Mouse (Mus musculus) spleen, postnatal 4 days (tissue): ENCODE data around the gene Tmbim7.
A peak's percentile ranks its signal among the peaks of the same experiment; 100 is the strongest.
"Not testable (repeated sequence)": the region's sequence is repeated elsewhere in the genome, so short reads cannot be mapped to it uniquely, and the experiment has no call there.

ENCODE experiments used
- DNase-seq, 2 experiments: peaks; one replicate each; pipeline ENCODE4 v3.0.0; 2022; ENCODE audit warnings: low spot score in 2 of 2

Gene Tmbim7

DNA sequence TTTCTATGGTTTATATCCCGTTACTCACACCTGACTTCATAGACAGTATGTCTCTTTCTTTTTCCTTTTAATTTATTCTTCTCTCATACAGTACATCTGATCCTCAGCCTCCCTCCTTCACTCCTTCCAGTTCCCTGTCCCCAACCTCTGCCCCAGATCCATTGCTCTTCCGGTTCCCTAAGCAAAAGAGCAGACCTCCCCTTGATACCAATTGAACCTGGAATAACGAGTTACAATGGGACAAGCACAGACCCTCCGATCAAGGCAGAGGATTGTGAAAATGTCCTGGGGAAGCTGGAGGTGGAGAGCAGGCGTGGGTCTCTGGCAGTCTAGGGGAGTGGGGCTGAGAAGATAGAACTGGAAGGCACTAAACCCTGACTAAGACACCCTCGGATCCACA is at the start of gene Tmbim7:
Gene Tmbim7 (plus strand): TSS at position 301 of the 400 bp plus-strand sequence.
- DNase-seq = no peak

DNA sequence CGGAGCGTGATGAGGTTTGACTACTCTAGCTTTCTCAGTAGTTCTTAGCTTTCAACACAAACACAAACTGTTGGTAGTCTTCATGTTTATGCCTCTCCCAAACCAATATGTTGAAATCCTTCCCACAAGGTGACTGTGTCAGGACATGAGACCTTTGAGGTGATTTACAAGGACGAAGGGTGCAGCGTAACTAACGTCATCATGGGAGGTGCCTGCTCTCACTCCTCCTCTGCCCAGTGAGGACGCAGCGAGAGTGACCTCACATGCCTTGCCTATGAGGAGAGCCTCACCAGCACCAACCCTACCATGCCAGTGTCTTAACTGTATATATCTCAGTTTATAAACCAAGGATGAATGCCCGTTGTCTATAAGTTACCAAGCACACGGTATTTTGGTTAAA is 43.9 kb upstream of the Tmbim7 start:
- DNase-seq = no peak

DNA sequence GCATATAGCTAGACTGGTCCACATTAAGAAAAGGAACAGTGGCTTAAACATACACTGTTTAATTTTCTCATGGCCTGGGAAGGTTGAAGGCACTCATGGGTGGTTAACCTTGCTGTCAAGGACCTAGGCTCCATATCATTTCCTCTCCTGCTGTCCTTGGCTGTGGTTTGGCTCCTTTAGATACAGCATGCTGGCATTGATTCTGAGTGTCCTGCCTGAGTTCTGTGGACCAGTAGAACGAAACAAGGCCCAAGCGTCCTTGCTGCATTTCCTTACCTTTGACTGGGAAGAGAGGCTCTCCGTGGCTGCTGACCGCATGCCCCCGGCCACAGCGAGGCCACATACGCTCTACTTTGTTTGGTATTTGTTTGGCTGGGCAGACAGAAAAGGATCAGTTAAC is 41.7 kb upstream of the Tmbim7 start:
- no peak for DNase-seq

DNA sequence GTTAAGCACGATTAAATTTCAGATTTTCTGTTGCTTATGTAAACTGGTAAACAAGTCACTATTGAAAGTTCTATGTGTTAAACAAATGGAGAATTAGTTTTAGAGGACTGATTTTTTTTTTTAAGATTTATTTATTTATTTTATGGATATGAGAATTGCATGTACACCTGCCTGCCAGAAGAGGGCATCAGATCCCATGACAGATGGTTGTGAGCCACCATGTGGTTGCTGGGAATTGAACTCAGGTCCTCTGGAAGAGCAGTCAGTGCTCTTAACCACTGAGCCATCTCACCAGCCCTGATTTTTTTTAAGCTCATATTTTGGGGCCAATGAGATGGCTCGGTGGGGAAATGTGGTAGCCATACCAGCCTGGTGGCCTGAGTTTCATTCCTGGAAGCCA is 39.1 kb upstream of the Tmbim7 start:
- not testable (repeated sequence) for DNase-seq

DNA sequence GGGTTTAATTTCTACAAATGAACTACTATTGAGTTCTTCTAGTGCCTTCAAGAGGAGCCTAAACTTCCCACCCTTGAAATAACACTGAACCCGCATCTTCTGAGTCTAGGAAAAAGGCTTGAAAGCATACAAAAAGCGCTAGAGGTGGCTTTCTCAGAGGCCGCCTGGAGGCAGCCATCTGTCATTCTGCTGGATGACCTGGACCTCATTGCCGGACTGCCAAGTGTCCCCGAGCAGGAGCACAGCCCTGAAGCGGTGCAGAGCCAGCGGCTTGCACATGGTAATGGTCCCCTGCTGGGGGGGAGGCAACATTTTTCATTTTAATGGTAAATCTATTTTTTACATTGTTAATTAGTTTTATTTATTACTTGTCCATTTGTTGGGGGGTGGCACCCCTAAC is 30.5 kb upstream of the Tmbim7 start:
- DNase-seq = no peak

DNA sequence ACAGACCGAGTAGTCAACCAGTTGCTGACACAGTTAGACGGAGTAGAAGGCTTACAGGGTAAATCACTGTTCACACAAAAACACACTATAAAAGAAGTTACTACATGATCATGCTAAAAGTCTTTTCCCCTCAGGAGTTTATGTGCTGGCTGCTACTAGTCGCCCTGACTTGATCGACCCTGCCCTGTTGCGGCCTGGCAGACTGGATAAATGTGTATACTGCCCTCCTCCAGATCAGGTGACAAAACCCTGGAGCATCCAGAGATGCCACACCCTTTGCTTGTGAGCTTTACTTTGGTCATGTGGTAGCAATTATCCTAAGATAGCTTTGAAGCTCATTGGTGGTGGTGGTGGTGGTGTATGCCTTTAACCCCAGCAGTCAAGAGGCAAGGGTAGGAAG is 20.9 kb upstream of the Tmbim7 start:
- no peak for DNase-seq

DNA sequence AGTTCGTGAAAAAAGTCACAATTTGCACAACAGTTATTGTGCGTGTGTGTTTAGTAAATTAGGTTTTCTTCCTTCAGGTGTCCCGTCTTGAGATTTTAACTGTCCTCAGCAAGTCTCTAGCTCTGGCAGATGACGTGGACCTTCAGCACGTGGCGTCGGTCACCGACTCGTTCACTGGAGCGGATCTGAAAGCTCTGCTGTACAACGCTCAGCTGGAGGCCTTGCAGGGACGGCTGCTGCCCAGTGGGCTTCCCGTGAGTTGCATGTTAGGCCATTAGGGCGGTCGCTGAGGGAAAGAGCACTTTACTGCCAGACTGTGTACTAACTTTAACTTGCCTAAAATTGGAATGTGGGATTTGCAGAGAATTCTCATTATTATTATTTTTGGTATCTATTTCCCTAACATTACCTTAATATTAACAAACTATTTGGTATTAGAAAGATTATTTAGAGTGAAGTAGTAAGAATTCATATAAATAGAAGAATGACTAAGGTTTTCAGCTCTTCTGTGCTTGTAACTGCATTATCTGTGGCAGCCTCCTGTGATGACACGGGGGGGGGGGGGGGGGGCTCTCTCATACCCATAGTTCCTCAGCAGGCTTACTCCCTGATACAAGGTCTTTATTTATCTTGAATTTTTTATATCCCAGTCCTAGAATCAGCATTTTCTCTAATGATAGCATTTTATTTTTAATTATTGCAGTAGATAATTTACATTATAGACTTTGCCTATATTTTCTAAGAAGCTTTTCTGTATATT is 19.3 kb upstream of the Tmbim7 start:
- no peak for DNase-seq

DNA sequence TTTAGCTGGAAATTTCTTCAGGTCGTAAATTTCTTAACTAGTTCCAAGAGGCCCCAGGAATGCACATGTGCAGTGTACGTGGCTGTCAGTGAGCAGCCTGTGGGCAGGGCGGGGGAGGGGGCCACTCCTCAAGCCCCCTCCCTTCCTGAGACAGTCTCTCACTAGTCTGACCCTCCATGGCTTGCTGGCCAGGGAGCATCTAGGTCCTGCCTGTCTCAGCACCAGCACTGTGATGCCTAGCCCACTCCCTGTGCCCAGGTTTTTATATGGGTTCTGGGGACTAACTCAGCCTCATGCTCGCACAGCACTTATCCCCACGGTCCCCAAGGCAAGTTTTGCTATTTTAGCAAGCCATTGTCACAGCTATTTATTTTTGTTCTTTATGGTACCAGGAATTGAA is 18.7 kb upstream of the Tmbim7 start:
- DNase-seq = no peak

DNA sequence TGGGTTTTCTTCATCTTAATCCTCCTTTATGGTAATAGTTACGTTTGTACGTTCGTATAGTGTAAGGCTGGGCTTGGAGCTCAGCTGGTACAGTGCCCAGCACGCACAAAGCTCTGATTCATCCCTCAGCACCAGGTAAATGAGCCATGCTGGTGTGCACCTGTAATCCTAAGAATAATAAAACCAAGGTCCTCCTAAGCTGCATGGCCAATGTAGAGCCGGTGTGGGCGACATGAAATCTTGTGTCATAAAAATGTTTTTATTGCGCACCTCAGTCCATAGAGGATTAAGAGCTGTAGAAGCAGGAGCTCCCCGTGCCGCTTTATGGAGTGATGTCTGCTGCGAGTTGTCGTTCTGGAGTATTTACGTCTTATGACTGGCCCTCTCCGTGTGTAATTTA is 17.7 kb upstream of the Tmbim7 start:
- DNase-seq = no peak

DNA sequence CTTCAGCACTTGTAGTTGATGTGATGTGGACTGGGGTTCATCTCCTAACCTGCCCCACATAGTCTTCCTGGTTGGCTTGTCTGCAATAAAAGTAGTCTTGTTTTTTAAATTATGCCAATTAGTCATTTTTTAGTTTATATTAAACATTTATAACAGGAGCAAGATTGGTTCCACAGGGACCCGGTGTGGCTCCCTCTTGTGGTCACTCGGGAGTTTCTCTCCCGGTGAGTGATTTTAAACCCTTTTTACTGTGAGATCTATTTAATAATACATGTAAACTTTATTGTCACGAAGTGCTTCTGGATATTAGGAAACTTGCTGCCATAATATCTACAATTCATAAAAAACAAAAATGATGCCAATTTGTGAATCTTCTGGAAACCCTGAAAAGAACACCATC is 17.0 kb upstream of the Tmbim7 start:
- DNase-seq = no peak

DNA sequence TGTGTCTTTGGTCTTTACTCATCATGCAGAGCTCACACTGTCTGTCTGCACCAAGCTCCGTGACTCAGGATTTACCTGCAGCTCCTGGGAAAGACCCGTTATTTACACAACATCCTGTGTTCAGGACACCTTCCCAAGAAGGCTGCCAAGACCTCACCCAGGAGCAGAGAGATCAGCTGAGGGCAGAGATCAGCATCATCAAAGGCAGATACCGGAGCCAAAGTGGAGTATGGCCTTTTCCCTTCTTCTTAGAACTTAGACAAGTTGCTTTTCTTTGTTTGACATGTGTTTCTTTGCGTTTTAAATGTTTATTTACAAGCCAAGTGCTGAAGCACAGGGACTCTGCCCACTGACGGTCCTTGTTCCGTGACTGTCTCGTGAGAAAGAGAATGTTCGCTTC is 15.7 kb upstream of the Tmbim7 start:
- no peak for DNase-seq

DNA sequence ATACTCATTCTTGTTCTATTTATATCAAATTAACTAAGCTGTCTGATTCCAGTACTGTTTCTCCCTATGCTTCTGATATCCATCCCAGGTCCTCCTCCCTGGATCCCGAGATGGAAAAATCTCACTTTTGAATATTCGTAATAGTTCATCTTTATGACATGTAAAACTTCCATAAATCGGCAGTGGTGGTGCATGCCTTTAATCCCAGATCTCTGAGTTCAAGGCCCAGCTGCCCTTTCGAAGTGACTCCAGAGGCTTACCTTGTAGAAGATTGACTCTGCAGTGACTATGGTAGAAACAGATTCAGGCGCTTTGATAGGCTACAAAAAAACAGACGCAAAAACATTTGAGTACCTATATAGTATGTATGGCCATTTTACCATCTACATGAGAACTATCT is 6.4 kb upstream of the Tmbim7 start:
- no peak for DNase-seq

DNA sequence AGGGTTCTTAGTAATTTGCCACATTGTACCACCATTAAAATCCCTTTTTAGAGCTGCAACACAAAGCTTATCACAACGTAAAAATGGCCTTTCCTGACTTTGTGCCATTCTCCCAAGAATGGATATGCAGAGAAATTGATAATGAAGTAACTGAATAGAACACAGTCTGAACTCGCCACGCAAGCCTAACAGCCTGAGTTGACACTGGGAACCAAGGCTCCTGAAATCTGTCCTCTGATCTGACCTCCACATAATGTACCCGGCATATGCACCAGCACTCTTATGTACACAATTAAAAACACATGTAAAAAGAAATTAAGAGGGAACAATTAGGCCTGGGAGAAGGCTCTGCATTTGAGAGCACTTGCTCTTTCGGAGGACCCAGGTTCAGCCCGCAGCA is 5.7 kb upstream of the Tmbim7 start:
- peak in 1 of 2 experiments; percentile 46 for DNase-seq

DNA sequence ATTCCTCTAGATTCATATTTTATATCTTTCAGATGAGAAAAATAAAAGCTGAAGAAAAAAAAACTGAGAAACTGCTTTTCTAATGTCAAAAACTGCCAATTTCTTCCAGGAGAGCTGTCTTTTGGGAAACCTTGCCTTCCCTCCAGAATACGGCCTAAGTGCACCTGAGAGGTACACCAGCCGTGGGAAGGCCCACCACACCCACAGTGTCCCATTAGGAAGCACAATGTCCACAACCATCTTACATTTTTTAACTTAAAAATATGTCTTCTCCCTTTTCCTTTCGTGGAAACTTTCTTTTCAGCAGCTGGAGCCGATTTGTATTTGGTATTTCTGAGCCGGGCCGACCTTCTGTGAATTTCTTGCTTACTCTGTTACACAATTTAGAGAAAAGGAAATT is 4.4 kb upstream of the Tmbim7 start:
- no peak for DNase-seq

DNA sequence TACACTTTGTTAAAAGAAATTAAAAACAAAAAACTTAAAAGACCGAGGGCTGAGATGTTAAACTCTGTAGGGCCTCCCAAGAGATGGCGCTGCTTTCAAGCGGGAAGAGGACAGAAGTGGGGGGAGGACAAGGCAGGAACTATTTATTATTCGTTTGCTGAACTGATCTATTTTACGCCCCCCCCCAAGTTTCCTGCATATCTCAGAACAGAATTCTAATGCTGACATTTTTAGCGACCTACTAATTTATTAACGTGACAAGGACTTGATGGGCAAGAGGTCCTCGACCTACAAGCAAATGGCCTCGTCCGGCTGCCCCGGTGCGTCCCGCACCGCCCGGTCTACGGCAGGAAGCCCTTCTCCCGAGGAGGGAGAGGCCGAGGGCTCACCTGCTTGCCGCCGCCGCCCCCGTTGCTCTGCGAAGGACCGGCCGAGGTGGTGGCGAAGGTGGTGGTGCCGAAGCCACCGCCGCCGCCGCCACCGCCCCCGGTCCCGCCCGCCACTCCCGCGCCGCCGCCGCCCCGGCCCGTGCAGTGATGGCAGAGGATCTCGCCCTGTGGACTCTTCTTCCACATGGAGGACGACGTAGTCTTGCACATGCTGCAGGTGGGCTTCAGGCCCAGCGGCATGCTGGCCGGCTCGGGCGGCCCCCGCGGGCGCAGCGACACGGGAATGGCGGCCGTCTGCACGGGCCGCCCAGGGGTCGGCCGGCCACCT is 3.8 kb upstream of the Tmbim7 start:
- DNase-seq = peak; percentile 56 to 84

DNA sequence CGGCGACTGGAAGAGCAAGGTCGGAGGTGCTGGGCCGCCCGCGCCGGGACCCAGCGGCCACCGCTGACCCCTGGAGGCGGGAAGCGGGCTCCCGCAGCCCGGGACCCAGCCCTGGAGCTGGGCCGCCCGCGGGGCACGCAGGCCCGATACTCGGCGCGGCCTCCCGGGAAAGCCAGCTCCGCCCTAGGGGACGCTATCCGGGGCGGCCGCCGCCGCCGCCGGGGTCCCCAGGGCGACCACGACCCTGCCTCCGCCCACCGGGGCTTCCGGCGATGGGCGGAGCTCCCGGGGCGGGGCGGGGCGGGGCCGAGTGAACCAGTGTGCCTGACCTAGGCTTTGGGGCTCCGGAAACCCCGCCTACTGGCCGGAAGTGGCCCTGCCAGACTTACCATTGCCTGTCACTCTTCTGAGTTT is 3.3 kb upstream of the Tmbim7 start:
- DNase-seq = peak; percentile 89 to 92

DNA sequence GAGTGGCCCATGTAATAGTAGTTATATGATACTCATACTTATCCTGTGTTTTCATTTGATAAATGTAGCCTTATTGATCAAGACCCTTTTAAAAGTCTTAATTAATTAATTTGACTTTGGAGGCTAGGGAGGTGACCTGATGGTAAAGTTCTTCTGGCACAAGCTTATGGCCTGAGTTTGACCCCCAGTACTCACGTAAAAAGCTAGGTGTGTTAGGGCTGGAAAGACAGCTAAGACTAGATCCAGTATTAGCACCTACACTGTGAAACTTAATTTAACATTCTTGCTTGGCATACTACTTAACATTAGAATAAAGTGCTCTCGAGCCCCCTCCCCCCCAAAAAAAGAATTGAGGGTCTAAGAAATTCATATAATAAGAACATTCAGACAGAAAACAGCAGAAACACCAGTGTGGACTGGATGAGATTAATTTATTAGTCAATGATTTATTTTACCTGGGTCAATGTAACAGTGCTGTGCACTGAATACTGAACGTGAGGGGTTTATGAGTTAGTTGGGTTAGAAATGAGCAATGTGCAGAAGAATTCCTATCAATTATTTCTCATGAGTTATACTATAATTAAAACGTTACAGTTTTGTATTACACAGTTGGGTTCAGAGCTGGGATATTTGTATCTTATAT is 2.7 kb upstream of the Tmbim7 start:
- peak in 1 of 2 experiments; percentile 48 for DNase-seq

DNA sequence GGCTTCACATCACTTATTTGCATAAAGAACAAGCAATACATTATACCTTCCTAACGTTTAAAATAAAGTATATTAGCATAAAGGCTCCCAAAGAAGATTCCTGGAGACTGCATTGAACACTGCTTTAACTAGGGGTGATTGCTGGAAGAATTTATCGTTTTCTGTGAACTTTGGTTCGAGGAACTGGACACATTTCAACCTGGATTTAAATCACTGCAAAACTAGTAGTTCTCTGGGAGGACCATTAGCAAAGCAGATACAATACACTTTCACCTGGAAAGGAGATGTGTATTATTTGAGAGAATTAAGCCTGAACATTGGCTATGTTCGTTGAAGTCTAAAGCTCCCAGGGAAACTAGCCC is 2.2 kb upstream of the Tmbim7 start:
- DNase-seq = no peak

DNA sequence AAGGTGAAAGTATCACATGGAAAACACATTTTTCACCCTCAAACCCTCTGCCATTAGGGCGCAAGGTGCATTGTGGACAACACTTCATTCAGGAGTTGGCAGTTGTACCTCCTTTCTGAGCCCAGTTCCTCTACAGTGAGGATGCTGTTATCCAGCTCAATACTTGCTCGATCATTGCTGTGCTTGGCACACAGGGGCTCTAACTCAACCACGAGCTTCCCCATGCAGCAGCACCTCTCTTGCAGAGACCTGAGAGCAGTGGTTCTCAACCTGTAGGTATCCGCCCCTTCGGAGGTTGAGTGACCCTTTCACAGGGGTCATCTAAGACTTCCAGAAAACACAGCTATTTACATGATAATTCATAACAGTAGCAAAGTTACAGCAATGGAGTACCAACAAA is 640 bp downstream of the Tmbim7 start:
- DNase-seq = no peak

DNA sequence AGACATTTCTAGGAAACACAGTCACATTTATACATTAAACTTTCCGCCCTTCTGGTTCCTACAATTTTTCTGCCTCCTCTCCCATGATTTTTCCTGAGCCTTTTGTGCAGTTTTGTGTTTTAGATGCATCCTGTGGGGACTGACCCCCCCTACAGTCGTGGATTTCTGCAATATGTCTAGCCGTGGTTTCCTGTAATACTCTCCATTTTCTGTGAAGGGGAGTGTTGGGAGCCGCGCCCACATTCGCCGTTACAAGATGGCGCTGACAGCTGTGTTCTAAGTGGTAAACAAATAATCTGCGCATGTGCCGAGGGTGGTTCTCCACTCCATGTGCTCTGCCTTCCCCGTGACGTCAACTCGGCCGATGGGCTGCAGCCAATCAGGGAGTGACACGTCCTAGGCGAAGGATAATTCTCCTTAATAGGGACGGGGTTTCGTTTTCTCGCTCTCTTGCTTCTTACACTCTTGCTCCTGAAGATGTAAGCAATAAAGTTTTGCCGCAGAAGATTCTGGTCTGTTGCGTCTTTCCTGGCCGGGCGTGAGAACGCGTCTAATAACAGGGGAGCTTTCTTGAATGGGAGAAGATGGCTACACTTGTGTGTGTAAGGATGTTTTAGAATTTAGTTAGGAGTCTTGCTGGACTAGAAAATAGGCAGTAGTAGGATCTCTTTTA is 2.1 kb downstream of the Tmbim7 start:
- not testable (repeated sequence) for DNase-seq

DNA sequence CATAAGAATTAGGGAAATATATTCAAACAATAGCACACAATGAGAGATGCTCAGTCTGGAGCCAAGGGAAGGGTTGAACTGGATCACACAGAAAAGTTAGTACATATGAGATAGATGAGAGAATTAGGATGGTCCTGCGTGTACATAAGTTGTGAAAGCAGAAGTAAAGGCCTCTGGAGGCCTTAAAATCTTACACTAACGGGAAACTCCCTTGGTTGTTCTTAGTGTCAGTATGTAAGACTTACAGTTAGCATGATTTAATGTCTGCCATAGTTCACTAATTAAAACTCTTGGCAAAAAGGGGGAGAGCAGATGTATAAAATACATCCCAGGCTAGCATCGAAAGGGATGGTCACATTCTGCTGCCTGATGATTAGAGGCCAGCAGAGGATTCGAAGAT is 2.8 kb downstream of the Tmbim7 start:
- DNase-seq = no peak

DNA sequence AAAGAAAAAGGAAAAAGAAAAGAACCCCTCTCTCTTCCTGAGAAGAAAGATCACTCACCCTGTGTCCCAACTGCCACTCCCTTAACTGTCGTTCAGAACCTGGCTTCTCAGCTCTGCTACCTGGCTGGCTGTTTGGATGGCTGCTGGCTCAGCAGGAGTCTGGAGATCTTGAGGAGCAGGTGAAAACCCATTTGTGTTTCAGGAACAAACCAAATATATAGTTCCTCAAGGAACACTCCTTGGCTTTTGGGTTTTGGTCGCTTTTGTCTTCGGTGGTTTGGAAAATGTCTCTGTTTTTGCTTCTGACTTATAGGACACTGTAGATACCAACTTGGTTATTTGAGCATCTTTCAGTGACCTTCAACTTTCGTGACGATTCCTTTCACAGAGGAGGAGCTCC is 6.1 kb downstream of the Tmbim7 start, which contains the start of gene Gatad1:
Gene Gatad1 (minus strand): TSS at position 101 of the 400 bp plus-strand sequence.
- no peak for DNase-seq
